Mouse (Mus musculus) monocyte, adult 5-6 weeks (primary cell): Measurements from ENCODE around the gene Zfp791. TPM values are rescaled to one million over a fixed set of nuclear protein-coding genes. Genes with fewer than 3 reads are reported as not detected.

Experiments used
- ATAC-seq: fragments of 153-309, 156-312 bp; replicated peaks from 2 replicates; pipeline ENCODE4 v1.8.0; 2017; ENCODE audit warnings: mild to moderate bottlenecking; ENCODE audit not compliant: low TSS enrichment, insufficient number of reproducible peaks, severe bottlenecking, poor library complexity, low FRiP score
- total RNA-seq: library from RNA; stranded (forward); fragments of 200-1000, 200-491, 200-594 nt; gene quantifications from 3 replicates; pipeline ENCODE4 v1.2.3, GENCODE M21; 2017

The Zfp791 gene
- total RNA-seq, 1 experiment from 2014 or later: not detected

GRCm38 (mm10) chr8:85059879-85060616, 62.8 kb downstream of the Zfp791 start, which contains the start of gene Fbxw9:
Fbxw9 (plus strand) TSS chr8:85060055.
- ATAC-seq: peak; percentile 91

Other genes starting within 250 kb of the Zfp791 start
- 16.8 to 25.3 TPM (median 18.7 TPM) in 3 replicates for gene Gcdh, start 229.2 kb downstream of the Zfp791 start, total RNA-seq
- not detected in 3 replicates for gene Klf1, start 221.2 kb downstream of the Zfp791 start, total RNA-seq
- 24.4 to 37.4 TPM (median 29.6 TPM) in 3 replicates for gene Dnase2a, start 214.5 kb downstream of the Zfp791 start, total RNA-seq
- 0.11 TPM in 1 of 3 replicates, not detected in the others for gene Mast1, start 185.7 kb downstream of the Zfp791 start, total RNA-seq
- not detected in 3 replicates for gene Rtbdn, start 176.1 kb downstream of the Zfp791 start, total RNA-seq
- not detected in 3 replicates for gene Gm49661, start 153.7 kb downstream of the Zfp791 start, total RNA-seq
- gene Prdx2, start 153.5 kb downstream of the Zfp791 start, total RNA-seq: 153 to 207 TPM (median 196 TPM) in 3 replicates
- gene Rnaseh2a, start 153.3 kb downstream of the Zfp791 start, total RNA-seq: 43.9 to 58.8 TPM (median 58.1 TPM) in 3 replicates
- gene Junb, start 144.4 kb downstream of the Zfp791 start, total RNA-seq: 405 to 735 TPM (median 444 TPM) in 3 replicates
- gene Hook2, start 132.5 kb downstream of the Zfp791 start, total RNA-seq: 4.2 to 8.7 TPM (median 4.5 TPM) in 3 replicates
- not detected in 3 replicates for gene Best2, start 108.6 kb downstream of the Zfp791 start, total RNA-seq
- gene Asna1, start 97.8 kb downstream of the Zfp791 start, total RNA-seq: 24.0 to 47.3 TPM (median 36.2 TPM) in 3 replicates
- gene Trir, start 96.3 kb downstream of the Zfp791 start, total RNA-seq: 260 to 294 TPM (median 276 TPM) in 3 replicates
- gene Tnpo2, start 86.2 kb downstream of the Zfp791 start, total RNA-seq: 12.0 to 27.9 TPM (median 18.3 TPM) in 3 replicates
- 2.6 to 3.6 TPM (median 3.0 TPM) in 3 replicates for gene Fbxw9, start 63.0 kb downstream of the Zfp791 start, total RNA-seq
- not detected in 3 replicates for gene Gm5741, start 55.1 kb downstream of the Zfp791 start, total RNA-seq
- 35.9 to 75.4 TPM (median 50.0 TPM) in 3 replicates for gene Dhps, start 51.3 kb downstream of the Zfp791 start, total RNA-seq
- 22.4 to 29.9 TPM (median 24.3 TPM) in 3 replicates for gene Wdr83os, start 42.4 kb downstream of the Zfp791 start, total RNA-seq
- gene Wdr83, start 41.8 kb downstream of the Zfp791 start, total RNA-seq: 8.9 to 13.6 TPM (median 13.4 TPM) in 3 replicates
- gene Man2b1, start 39.8 kb downstream of the Zfp791 start, total RNA-seq: 116 to 188 TPM (median 183 TPM) in 3 replicates
- gene Cks1brt, start 28.8 kb upstream of the Zfp791 start, total RNA-seq: not detected in 3 replicates
- not detected in 3 replicates for gene Olfr371, start 102.9 kb upstream of the Zfp791 start, total RNA-seq
- 31.5 to 60.2 TPM (median 50.3 TPM) in 3 replicates for gene Orc6, start 176.5 kb upstream of the Zfp791 start, total RNA-seq
- 111 to 131 TPM (median 112 TPM) in 3 replicates for gene Vps35, start 176.7 kb upstream of the Zfp791 start, total RNA-seq